Mouse (Mus musculus) midbrain, embryonic 15.5 days (tissue): Measurements from ENCODE around the gene Syt6. TPM values are rescaled to one million over a fixed set of nuclear protein-coding genes. Genes with fewer than 3 reads are reported as not detected.

Source experiments
- ATAC-seq: fragments of 200-750 bp; cut with Nextera tagmentation; replicated peaks from 2 replicates; pipeline ENCODE4 v1.8.0; 2017; ENCODE audit warnings: moderate TSS enrichment
- H3K27ac ChIP-seq: fragments of 300-500 bp; sonication (generic); 2 replicates; pipeline ENCODE4 v1.5.1; 2015; ENCODE audit warnings: mild to moderate bottlenecking, inconsistent platforms
- H3K27me3 ChIP-seq: fragments of 300-500 bp; sonication (generic); replicated peaks from 2 replicates; pipeline ENCODE4 v1.6.1; 2015; ENCODE audit warnings: inconsistent platforms
- H3K36me3 ChIP-seq: fragments of 300-500 bp; sonication (generic); replicated peaks from 2 replicates; pipeline ENCODE4 v1.6.1; 2015; ENCODE audit warnings: inconsistent platforms
- H3K4me1 ChIP-seq: fragments of 300-500 bp; sonication (generic); 2 replicates; pipeline ENCODE4 v1.6.1; 2015; ENCODE audit warnings: inconsistent platforms
- H3K4me2 ChIP-seq: fragments of 300-500 bp; sonication (generic); 2 replicates; pipeline ENCODE4 v1.6.1; 2015; ENCODE audit warnings: inconsistent platforms, mild to moderate bottlenecking, moderate library complexity
- H3K4me3 ChIP-seq: fragments of 300-500 bp; sonication (generic); 2 replicates; pipeline ENCODE4 v1.5.1; 2015; ENCODE audit warnings: mild to moderate bottlenecking, inconsistent platforms
- H3K9ac ChIP-seq: fragments of 300-500 bp; sonication (generic); 2 replicates; pipeline ENCODE4 v1.6.1; 2015; ENCODE audit warnings: mild to moderate bottlenecking, inconsistent platforms
- H3K9me3 ChIP-seq: fragments of 300-500 bp; sonication (generic); 2 replicates; pipeline ENCODE4 v1.6.1; 2016; ENCODE audit warnings: inconsistent platforms
- WGBS: fragments of 180-500 bp; shearing (Covaris S2); methylation state at CpG from one replicate; pipeline ENCODE4 v1.1.7; 2015; ENCODE audit warnings: mixed read lengths; 5-methylcytosine and 5-hydroxymethylcytosine counted together
- polyA plus RNA-seq: library from polyadenylated mRNA; unstranded; fragments of >200 nt; fragmentation: Nextera tagmentation; extraction: Ambion mirVana; gene quantifications from 2 replicates; pipeline ENCODE4 v1.2.1, GENCODE M21; 2015

Syt6 gene
- 17.1 and 17.4 TPM in 2 replicates for polyA plus RNA-seq

- peaks cover 46% of the 10 kb centered on the region for H3K4me1 ChIP-seq
- peak; percentile 8 for ATAC-seq
- H3K27ac ChIP-seq, result peak within 1 kb of the TSS; percentile 42; the same call in 1 of the 2 replicates
- H3K4me3 ChIP-seq, result peak within 1 kb of the TSS; percentile 62
- no peaks in the 10 kb centered on the region for H3K36me3 ChIP-seq
- H3K9ac ChIP-seq, result peak within 1 kb of the TSS; percentile 61
- H3K4me2 ChIP-seq, result peak within 1 kb of the TSS; percentile 98
- 2% methylated on average over 44 of the region's 44 CpGs for WGBS
- H3K9me3 ChIP-seq, result no peaks in the 10 kb centered on the region
- H3K27me3 ChIP-seq, result peaks cover 31% of the 10 kb centered on the region
Observed at GRCm38 (mm10) chr3:103575156-103575892, at the start of gene Syt6. Gene Syt6 (plus strand): TSS chr3:103575231.

DNA sequence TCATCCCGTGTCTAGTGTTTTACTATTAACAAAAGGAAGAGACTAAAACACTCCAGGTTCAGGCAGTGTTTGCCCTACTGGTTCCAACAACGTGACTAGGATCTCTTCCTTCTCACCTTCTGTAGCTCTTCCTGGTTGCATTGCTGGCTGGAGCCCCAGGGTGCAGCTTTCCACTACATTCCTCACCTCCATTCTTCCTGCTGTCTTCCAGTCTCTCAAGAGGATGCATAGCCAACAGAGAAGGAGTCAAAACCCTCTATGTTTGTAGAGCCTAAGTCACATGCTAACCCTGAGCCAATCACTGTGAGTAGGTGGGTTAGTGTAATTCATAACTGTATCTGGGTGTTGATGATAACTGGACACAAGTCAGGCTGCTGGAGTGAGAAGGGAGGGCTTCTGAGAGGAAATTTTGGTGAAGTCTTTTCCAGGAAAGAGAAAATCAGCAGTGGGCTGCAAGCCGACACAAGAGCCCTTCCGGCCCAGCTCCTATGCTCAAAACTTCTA lies 48.8 kb upstream of the Syt6 start:
- Histone ChIP-seq H3K4me1 (no peaks in the 10 kb centered on the region), H3K4me2 (no peak overlapping the region), H3K9me3 (no peaks in the 10 kb centered on the region), H3K27me3 (no peaks in the 10 kb centered on the region), H3K27ac (no peak overlapping the region), H3K36me3 (no peaks in the 10 kb centered on the region), H3K4me3 (no peak overlapping the region), H3K9ac (no peak overlapping the region)
- WGBS, result 78% methylated on average over 4 of the region's 4 CpGs
- ATAC-seq, result no peak

DNA sequence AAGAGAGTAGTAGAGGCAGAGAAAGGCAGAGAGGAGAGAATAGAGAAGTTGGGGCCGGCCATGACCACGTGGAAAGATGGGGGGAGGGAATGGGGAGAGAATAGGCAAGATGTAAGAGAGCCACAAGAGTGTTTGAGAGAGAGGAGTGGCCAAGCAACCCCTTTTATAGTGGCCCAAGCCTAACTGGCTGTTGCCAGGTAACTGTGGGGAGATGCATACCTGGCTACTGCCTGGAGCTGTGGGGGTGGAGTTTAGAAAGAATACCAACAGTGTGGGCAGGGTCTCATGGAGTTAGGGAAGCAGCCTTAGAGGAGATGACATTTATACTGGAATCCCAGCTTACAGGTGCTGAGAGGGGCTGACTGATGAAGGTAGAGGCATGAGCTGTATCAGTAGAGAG lies 48.2 kb upstream of the Syt6 start:
- Histone ChIP-seq H3K4me1 (no peaks in the 10 kb centered on the region), H3K27me3 (no peaks in the 10 kb centered on the region), H3K36me3 (no peaks in the 10 kb centered on the region), H3K4me2 (no peak overlapping the region), H3K9me3 (no peaks in the 10 kb centered on the region), H3K27ac (no peak overlapping the region), H3K9ac (no peak overlapping the region), H3K4me3 (no peak overlapping the region)
- WGBS, result 23% methylated on average over 2 of the region's 2 CpGs
- no peak for ATAC-seq

DNA sequence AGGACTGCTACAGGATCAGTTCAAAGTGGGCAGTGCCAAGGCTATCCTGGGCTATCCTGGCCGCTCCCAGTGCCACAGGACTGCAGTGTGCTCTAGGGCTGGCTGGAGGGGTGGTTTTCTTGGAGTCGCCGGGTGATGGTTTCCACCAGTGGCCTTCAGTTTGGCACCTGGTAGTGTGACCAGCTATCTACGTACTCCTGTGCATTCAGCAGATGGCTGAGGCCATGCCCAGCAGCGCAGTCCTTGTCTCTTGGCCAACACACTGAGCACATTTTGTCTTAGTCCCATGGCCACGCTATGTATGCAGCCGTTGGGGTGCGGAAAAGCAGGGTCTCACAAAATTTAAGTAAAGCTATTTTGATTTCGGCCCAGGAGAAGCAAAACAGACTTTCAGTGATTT lies 41.0 kb upstream of the Syt6 start:
- H3K4me1 ChIP-seq, result no peaks in the 10 kb centered on the region
- 93% methylated on average over 9 of the region's 9 CpGs for WGBS
- H3K27ac ChIP-seq, result no peak overlapping the region
- no peak for ATAC-seq
- H3K27me3 ChIP-seq, result no peaks in the 10 kb centered on the region
- no peaks in the 10 kb centered on the region for H3K9me3 ChIP-seq
- no peak overlapping the region for H3K4me2 ChIP-seq
- no peak overlapping the region for H3K4me3 ChIP-seq
- no peaks in the 10 kb centered on the region for H3K36me3 ChIP-seq
- H3K9ac ChIP-seq, result no peak overlapping the region

DNA sequence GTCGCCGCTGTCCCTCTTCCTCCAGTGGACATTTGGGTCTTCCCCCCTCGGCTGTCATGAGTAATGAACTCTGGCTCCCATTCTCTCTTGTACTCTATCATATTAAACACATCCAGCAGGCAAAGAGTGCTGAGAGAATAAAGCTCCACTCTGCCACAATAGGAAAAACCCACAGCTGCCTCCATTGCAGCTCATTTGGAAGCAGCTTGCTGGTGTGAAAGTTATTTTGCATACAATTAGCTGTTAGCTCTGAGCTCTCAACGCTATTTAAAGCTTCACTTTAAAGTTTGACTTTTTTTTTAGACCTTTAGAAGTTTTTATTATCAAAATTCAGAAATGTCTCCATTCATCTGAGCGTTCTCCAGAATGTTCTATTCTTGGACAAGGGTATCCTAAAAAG lies 39.8 kb upstream of the Syt6 start:
- Histone ChIP-seq H3K4me2 (no peak overlapping the region), H3K9me3 (no peaks in the 10 kb centered on the region), H3K36me3 (no peaks in the 10 kb centered on the region), H3K27me3 (no peaks in the 10 kb centered on the region), H3K4me3 (no peak overlapping the region), H3K27ac (no peak overlapping the region), H3K4me1 (no peaks in the 10 kb centered on the region), H3K9ac (no peak overlapping the region)
- 58% methylated on average over 5 of the region's 5 CpGs for WGBS
- ATAC-seq, result no peak

DNA sequence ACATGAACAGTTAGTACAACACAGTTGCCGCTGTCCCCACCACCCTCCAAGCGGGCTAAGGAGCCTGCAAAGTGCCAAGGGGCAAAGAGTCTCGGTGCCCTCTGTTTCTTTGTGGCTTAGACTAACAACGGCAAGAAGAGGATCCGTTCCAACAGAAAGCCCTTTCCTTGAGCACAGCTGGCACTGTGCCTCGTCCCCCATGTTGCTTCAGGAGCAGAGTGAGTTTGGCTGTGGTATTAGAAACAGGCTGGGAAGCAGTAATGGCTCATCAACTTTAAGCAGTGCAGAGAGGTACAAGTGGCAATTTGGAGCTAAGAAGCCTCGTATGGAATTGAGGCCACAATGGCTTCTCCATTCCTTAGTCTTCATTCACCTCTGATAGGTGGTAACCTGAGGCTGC lies 35.9 kb upstream of the Syt6 start:
- H3K4me1 ChIP-seq, result no peaks in the 10 kb centered on the region
- no peak overlapping the region for H3K9ac ChIP-seq
- H3K27me3 ChIP-seq, result no peaks in the 10 kb centered on the region
- no peak overlapping the region for H3K4me3 ChIP-seq
- no peaks in the 10 kb centered on the region for H3K36me3 ChIP-seq
- ATAC-seq, result no peak
- H3K9me3 ChIP-seq, result no peaks in the 10 kb centered on the region
- 71% methylated on average over 7 of the region's 7 CpGs for WGBS
- no peak overlapping the region for H3K27ac ChIP-seq
- no peak overlapping the region for H3K4me2 ChIP-seq

GRCm38 (mm10) chr3:103546166-103546565 lies 28.9 kb upstream of the Syt6 start:
- 63% methylated on average over 2 of the region's 2 CpGs for WGBS
- no peak overlapping the region for H3K4me3 ChIP-seq
- H3K4me2 ChIP-seq, result no peak overlapping the region
- no peak overlapping the region for H3K27ac ChIP-seq
- ATAC-seq, result no peak
- H3K27me3 ChIP-seq, result no peaks in the 10 kb centered on the region
- no peaks in the 10 kb centered on the region for H3K9me3 ChIP-seq
- no peaks in the 10 kb centered on the region for H3K4me1 ChIP-seq
- H3K36me3 ChIP-seq, result no peaks in the 10 kb centered on the region
- H3K9ac ChIP-seq, result no peak overlapping the region

- Histone ChIP-seq H3K27ac (no peak overlapping the region), H3K36me3 (no peaks in the 10 kb centered on the region), H3K4me2 (no peak overlapping the region), H3K9me3 (no peaks in the 10 kb centered on the region), H3K4me3 (no peak overlapping the region), H3K4me1 (no peaks in the 10 kb centered on the region), H3K9ac (no peak overlapping the region), H3K27me3 (no peaks in the 10 kb centered on the region)
- WGBS, result 85% methylated on average over 3 of the region's 3 CpGs
- ATAC-seq, result no peak
Observed at GRCm38 (mm10) chr3:103546626-103547025, 28.4 kb upstream of the Syt6 start.

DNA sequence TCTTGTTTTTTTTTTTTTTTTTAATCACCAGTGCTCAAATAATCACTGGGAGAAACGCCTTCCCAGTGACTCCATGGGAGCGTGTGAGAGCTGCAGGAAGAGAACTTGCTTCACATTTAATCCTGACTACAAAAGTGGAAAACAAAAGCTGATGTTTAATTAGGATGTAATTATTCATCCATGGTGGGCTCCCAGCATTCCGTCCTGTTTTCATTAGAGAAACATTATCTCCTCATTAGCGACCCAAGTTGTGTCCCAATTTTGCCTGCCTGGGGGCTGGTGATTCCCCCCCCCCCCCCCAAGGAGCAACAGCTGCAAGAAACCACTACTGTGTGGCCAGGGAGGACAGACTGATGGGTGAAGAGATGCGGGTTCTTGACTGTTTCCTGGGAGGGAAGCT lies 24.8 kb upstream of the Syt6 start:
- WGBS, result 52% methylated on average over 5 of the region's 5 CpGs
- H3K27me3 ChIP-seq, result no peaks in the 10 kb centered on the region
- no peak overlapping the region for H3K4me3 ChIP-seq
- H3K4me1 ChIP-seq, result no peaks in the 10 kb centered on the region
- no peak overlapping the region for H3K4me2 ChIP-seq
- no peak overlapping the region for H3K27ac ChIP-seq
- H3K9ac ChIP-seq, result no peak overlapping the region
- H3K9me3 ChIP-seq, result no peaks in the 10 kb centered on the region
- H3K36me3 ChIP-seq, result no peaks in the 10 kb centered on the region
- no peak for ATAC-seq

DNA sequence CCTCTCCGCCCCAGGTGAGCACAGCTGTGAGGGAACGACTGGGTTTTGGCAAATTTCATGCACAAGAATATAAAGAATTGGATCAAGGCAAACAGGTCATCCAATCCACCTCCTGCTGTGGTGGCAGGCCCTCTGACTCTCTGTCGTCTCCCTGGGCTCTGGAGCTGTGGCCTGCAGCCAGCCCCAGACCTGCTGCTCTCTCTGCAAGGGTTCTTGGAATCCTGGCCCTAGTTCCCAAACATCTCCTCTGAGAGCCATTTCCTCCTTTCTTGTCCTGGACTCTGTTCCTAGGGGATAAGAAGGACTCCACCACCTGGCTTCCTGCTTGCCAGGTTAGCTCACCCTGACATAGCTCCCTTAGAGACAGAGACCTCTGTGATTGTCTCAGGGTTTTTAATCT lies 7.8 kb upstream of the Syt6 start:
- ATAC-seq, result no peak
- Histone ChIP-seq H3K9me3 (no peaks in the 10 kb centered on the region), H3K4me3 (no peak overlapping the region), H3K36me3 (no peaks in the 10 kb centered on the region), H3K27me3 (peaks cover under 1% of the 10 kb centered on the region; the same call in 1 of the 2 replicates), H3K4me2 (no peak overlapping the region), H3K4me1 (peaks cover 5% of the 10 kb centered on the region; the same call in 1 of the 2 replicates), H3K27ac (no peak overlapping the region), H3K9ac (no peak overlapping the region)
- 41% methylated on average over 3 of the region's 3 CpGs for WGBS

DNA sequence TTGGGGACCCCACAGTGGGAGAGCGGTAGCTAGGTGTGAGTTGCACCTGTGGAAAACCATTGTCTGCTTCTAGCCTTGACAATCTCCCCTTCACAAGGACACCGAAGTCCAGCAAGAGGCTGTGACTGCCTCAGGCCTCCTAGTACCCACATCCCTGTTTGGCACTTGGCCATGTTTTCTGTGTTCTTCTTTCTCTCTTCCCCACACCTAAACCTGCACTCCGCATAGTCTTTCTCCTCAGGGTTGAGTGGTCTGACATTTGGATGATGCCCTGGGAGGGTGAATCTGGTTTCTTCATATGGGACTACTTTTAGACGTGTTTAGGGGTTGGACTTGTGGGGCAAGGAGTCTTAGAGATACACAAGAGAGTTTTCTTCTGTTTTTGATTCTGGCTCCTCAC lies 2.5 kb upstream of the Syt6 start:
- Histone ChIP-seq H3K36me3 (no peaks in the 10 kb centered on the region), H3K4me2 (no peak overlapping the region), H3K4me1 (peaks cover 48% of the 10 kb centered on the region), H3K4me3 (no peak overlapping the region), H3K27me3 (peaks cover 31% of the 10 kb centered on the region), H3K9ac (no peak overlapping the region), H3K27ac (no peak overlapping the region), H3K9me3 (no peaks in the 10 kb centered on the region)
- ATAC-seq, result no peak
- 73% methylated on average over 4 of the region's 4 CpGs for whole genome bisulfite sequencing

- no peaks in the 10 kb centered on the region for H3K36me3 ChIP-seq
- peak overlapping the region; percentile 43 for H3K4me2 ChIP-seq
- H3K27me3 ChIP-seq, result peaks cover 31% of the 10 kb centered on the region
- peak overlapping the region; percentile 1; the same call in 1 of the 2 replicates for H3K9ac ChIP-seq
- no peaks in the 10 kb centered on the region for H3K9me3 ChIP-seq
- H3K4me1 ChIP-seq, result peaks cover 45% of the 10 kb centered on the region
- WGBS, result 2% methylated on average over 20 of the region's 20 CpGs
- no peak overlapping the region for H3K27ac ChIP-seq
- H3K4me3 ChIP-seq, result peak overlapping the region; percentile 11
- ATAC-seq, result peak; percentile 5; the same call in 1 of the 2 replicates
Observed at GRCm38 (mm10) chr3:103573106-103573790, 1.8 kb upstream of the Syt6 start.
